16 mouse cellular contexts compared by ENCODE assay signal in the genomic region with DNA sequence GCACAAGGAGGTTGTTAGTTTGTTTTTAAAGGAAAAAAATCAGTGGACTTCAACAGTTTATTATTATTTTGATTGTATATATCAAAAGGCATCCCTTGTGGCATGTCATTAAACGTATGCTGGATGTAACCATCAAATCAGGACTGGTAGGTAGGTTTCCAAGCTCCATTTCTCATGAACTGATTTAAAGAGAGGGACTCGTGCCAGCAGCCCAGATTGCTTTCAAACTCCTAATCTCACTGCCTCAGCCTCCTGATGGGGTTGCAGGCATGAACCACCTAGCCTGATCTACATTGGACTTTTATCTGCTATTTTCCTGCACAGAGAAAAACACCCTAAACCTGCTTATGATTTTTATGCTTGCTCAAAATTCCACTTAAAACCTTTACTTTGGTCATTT. TPM values are rescaled to one million over a fixed set of nuclear protein-coding genes. Genes with fewer than 3 reads are reported as not detected.
A peak's percentile ranks its signal among the peaks of the same experiment; 100 is the strongest.
DNase-seq lines count a peak whose midpoint lies in the region; ATAC-seq and TF ChIP-seq lines count a peak whose summit lies in the region.
"Had no signal": no experiment of that assay in that cellular context is flagged by ENCODE, and none has a peak within 500 bp of the region (broad histone marks: within the 10 kb centered on the region; RNA-seq: fewer than 3 reads in every experiment).

No protein-coding gene starts in this region.

- no peak overlapping the region for H3K4me3 ChIP-seq in heart, postnatal 0 days (ENCODE audit: low read depth, low read length)
- H3K4me3 ChIP-seq in brown adipose tissue, adult 24 weeks (ENCODE audit: insufficient read depth, low read depth, low read length), result no peak overlapping the region
- H3K4me3 ChIP-seq in macrophage (ENCODE audit: inconsistent target), result no peak overlapping the region
- H3K4me3 ChIP-seq: embryonic facial prominence, embryonic 10.5 days; heart, embryonic 12.5 days; liver, embryonic 12.5 days had no signal

- no peaks in the 10 kb centered on the region for H3K9me3 ChIP-seq in heart, postnatal 0 days (replicated peaks; ENCODE audit: control insufficient read depth, low read length)
- H3K9me3 ChIP-seq: embryonic facial prominence, embryonic 10.5 days; heart, embryonic 12.5 days; liver, embryonic 12.5 days had no signal

- H3K9ac ChIP-seq in heart, postnatal 0 days (replicated peaks; ENCODE audit: low read depth, low read length), result no peak overlapping the region
- H3K9ac ChIP-seq: heart, embryonic 12.5 days; hindbrain, embryonic 14.5 days; liver, embryonic 12.5 days had no signal

- ATAC-seq in heart, postnatal 0 days (ENCODE audit: insufficient read depth, low read depth), result no peak
- ATAC-seq: liver, embryonic 12.5 days; midbrain, embryonic 16.5 days had no signal

- no peak for TF ChIP-seq CTCF in heart, postnatal 0 days (IDR thresholded peaks at IDR 0.05; ENCODE audit: low read depth)

- peaks cover 91% of the 10 kb centered on the region for H3K79me2 ChIP-seq in macrophage (ENCODE audit: inconsistent target)

- no peaks in the 10 kb centered on the region for H3K36me3 ChIP-seq in heart, postnatal 0 days (replicated peaks; ENCODE audit: control insufficient read depth, insufficient read depth, low read length)
- H3K36me3 ChIP-seq in macrophage (ENCODE audit: inconsistent target), result no peaks in the 10 kb centered on the region; the same call in 1 of the 2 replicates
- H3K36me3 ChIP-seq: embryonic facial prominence, embryonic 10.5 days; heart, embryonic 12.5 days; liver, embryonic 12.5 days had no signal

- H3K27ac ChIP-seq in heart, postnatal 0 days (ENCODE audit: low read depth), result 0 out of 2 replicates have a peak overlapping the region, but pooled peaks have one; percentile 20
- H3K27ac ChIP-seq in brown adipose tissue, adult 24 weeks (replicated peaks; ENCODE audit: low read depth, low read length), result 0 out of 2 replicates have a peak overlapping the region, but pooled peaks have one; percentile 40
- peak overlapping the region; percentile 96 for H3K27ac ChIP-seq in macrophage
- H3K27ac ChIP-seq: embryonic facial prominence, embryonic 10.5 days; hindbrain, embryonic 14.5 days; liver, embryonic 12.5 days; stomach, postnatal 0 days had no signal

- 63% methylated on average over 2 of the region's 2 CpGs for WGBS in heart, postnatal 0 days
- 90% methylated on average over 2 of the region's 2 CpGs for WGBS in macrophage (ENCODE audit: missing documents)

- H3K27me3 ChIP-seq in heart, postnatal 0 days (ENCODE audit: control insufficient read depth, insufficient read depth, low read length), result no peaks in the 10 kb centered on the region
- H3K27me3 ChIP-seq: heart, embryonic 12.5 days; liver, embryonic 12.5 days had no signal

- H3K4me2 ChIP-seq in heart, postnatal 0 days (ENCODE audit: low read depth, low read length), result no peak overlapping the region
- H3K4me2 ChIP-seq: heart, embryonic 12.5 days; hindbrain, embryonic 14.5 days; liver, embryonic 12.5 days had no signal

- no peak for DNase-seq in heart, postnatal 0 days (ENCODE audit: low spot score)
- DNase-seq in heart, adult 18-20 months, result no peak
- DNase-seq in cerebellum, adult 9-10 months, result peak; percentile 86
- no peak for DNase-seq in kidney, postnatal 10 days
- no peak for DNase-seq in Muller cell, postnatal 12 days (ENCODE audit: inconsistent ontology term)
- DNase-seq: kidney, adult 9 months; left cerebral cortex, postnatal 4 days; lung, adult 2 months had no signal

- peaks cover 5% of the 10 kb centered on the region; the same call in 1 of the 2 replicates for H3K4me1 ChIP-seq in heart, postnatal 0 days (ENCODE audit: control insufficient read depth, insufficient read depth)
- peaks cover 13% of the 10 kb centered on the region for H3K4me1 ChIP-seq in brown adipose tissue, adult 24 weeks (ENCODE audit: control insufficient read depth, insufficient read depth, insufficient read length, low read length)
- H3K4me1 ChIP-seq: embryonic facial prominence, embryonic 10.5 days had no signal

- TF ChIP-seq EP300 in heart, postnatal 0 days (IDR thresholded peaks at IDR 0.05; ENCODE audit: low read depth), result no peak

RNA-seq across cellular contexts. Expression of a gene that starts 15.7 kb away (rescaled TPM):
- total RNA-seq in heart, postnatal 0 days (2014; rRNA removed; ENCODE audit: low replicate concordance), result 39.2 and 39.4 TPM in 2 replicates
- 22.3 TPM in 2 replicates for polyA plus RNA-seq in heart, postnatal 0 days (2015; fragmentation: Nextera tagmentation; extraction: Ambion mirVana)
- total RNA-seq in heart, adult 18-20 months (2021), result 10 to 100 TPM; 24.7 to 27.8 TPM
- 55.9 and 66.0 TPM in 2 replicates for polyA plus RNA-seq in brown adipose tissue, adult 24 weeks (2012; ENCODE audit: insufficient read depth, insufficient read length, missing spikeins)
- total RNA-seq in macrophage (2018; cell fraction: chromatin; rRNA removed), result 100 to 1,000 TPM in 24 of 26 experiments, 10 to 100 TPM in 2; 65.9 to 497 (median 172) TPM
- total RNA-seq in macrophage (2018; cell fraction: cytosol; rRNA removed), result 100 to 1,000 TPM; 265 to 638 (median 449) TPM
- 100 to 1,000 TPM; 187 to 425 (median 253) TPM for total RNA-seq in macrophage (2018; cell fraction: nucleus; rRNA removed)
- 331 to 394 TPM (median 358 TPM) in 3 replicates for polyA plus RNA-seq in macrophage (2018)

RNA-seq across cellular contexts. Expression of a gene that starts 15.8 kb away (rescaled TPM):
- 8.5 and 19.9 TPM in 2 replicates for total RNA-seq in heart, postnatal 0 days (2014; rRNA removed; ENCODE audit: low replicate concordance)
- polyA plus RNA-seq in heart, postnatal 0 days (2015; fragmentation: Nextera tagmentation; extraction: Ambion mirVana), result 50.1 and 57.6 TPM in 2 replicates
- total RNA-seq in heart, adult 18-20 months (2021), result 10 to 100 TPM; 54.6 to 55.7 TPM
- polyA plus RNA-seq in brown adipose tissue, adult 24 weeks (2012; ENCODE audit: insufficient read depth, insufficient read length, missing spikeins), result 48.8 and 61.1 TPM in 2 replicates
- 10 to 100 TPM in 23 of 26 experiments, 1 to 10 TPM in 3; 9.0 to 36.3 (median 14.4) TPM for total RNA-seq in macrophage (2018; cell fraction: chromatin; rRNA removed)
- 100 to 1,000 TPM in 12 of 26 experiments, 10 to 100 TPM in 14; 50.2 to 132 (median 88.5) TPM for total RNA-seq in macrophage (2018; cell fraction: cytosol; rRNA removed)
- total RNA-seq in macrophage (2018; cell fraction: nucleus; rRNA removed), result 10 to 100 TPM; 28.2 to 97.2 (median 42.2) TPM
- polyA plus RNA-seq in macrophage (2018), result 75.9 to 167 TPM (median 101 TPM) in 3 replicates

RNA-seq across cellular contexts. Expression of a gene that starts 49.3 kb away (rescaled TPM):
- total RNA-seq in heart, postnatal 0 days (2014; rRNA removed; ENCODE audit: low replicate concordance), result 9.6 and 9.9 TPM in 2 replicates
- polyA plus RNA-seq in heart, postnatal 0 days (2015; fragmentation: Nextera tagmentation; extraction: Ambion mirVana), result 1.1 and 1.4 TPM in 2 replicates
- 10 to 100 TPM; 15.9 to 16.6 TPM for total RNA-seq in heart, adult 18-20 months (2021)
- 9.3 and 21.8 TPM in 2 replicates for polyA plus RNA-seq in brown adipose tissue, adult 24 weeks (2012; ENCODE audit: insufficient read depth, insufficient read length, missing spikeins)
- total RNA-seq in macrophage (2018; cell fraction: chromatin; rRNA removed), result 10 to 100 TPM in 21 of 26 experiments, 1 to 10 TPM in 5; 6.4 to 33.3 (median 26.1) TPM
- total RNA-seq in macrophage (2018; cell fraction: cytosol; rRNA removed), result 10 to 100 TPM in 23 of 26 experiments, 1 to 10 TPM in 3; 8.1 to 16.9 (median 14.6) TPM
- total RNA-seq in macrophage (2018; cell fraction: nucleus; rRNA removed), result 10 to 100 TPM in 22 of 26 experiments, 1 to 10 TPM in 4; 7.8 to 32.6 (median 17.2) TPM
- 5.9 to 6.7 TPM (median 6.2 TPM) in 3 replicates for polyA plus RNA-seq in macrophage (2018)

Comparison
In these comparisons a context has a peak if more than half of its experiments do, and no peak if none do; other contexts are left out.
1. H3K27ac ChIP-seq: peak in every context shown above with its lines; median percentile 96 in macrophage; 40 in brown adipose tissue, adult 24 weeks; 20 in heart, postnatal 0 days.